Mouse (Mus musculus) heart, embryonic 14.5 days (tissue): ENCODE measurements around the gene Scn9a. TPM values are rescaled to one million over a fixed set of nuclear protein-coding genes. Genes with fewer than 3 reads are reported as not detected.

Experiments
- ATAC-seq: fragments of 200-750 bp; cut with Nextera tagmentation; 2 replicates; pipeline ENCODE4 v1.8.0; 2017; ENCODE audit warnings: low read depth, moderate TSS enrichment; ENCODE audit not compliant: insufficient number of reproducible peaks, insufficient read depth, low FRiP score
- H3K27ac ChIP-seq, 2 experiments: fragments of 200-500 bp in 1 of 2; fragments of 300-500 bp in 1 of 2; sonication (generic) in 1 of 2; replicated peaks in 1 of 2; 2 replicates each; pipeline ENCODE4 v1.5.1; 2012 to 2014; ENCODE audit warnings: low read depth in 2 of 2, low read length in 2 of 2, control low read depth in 1 of 2, mild to moderate bottlenecking in 1 of 2, mixed read lengths in 1 of 2; ENCODE audit not compliant: control insufficient read depth in 1 of 2, insufficient read depth in 1 of 2
- H3K27me3 ChIP-seq: fragments of 300-500 bp; sonication (generic); 2 replicates; pipeline ENCODE4 v1.6.1; 2014; ENCODE audit warnings: mild to moderate bottlenecking, low read length, control low read depth; ENCODE audit not compliant: control insufficient read depth, insufficient read depth
- H3K36me3 ChIP-seq: fragments of 300-500 bp; sonication (generic); 2 replicates; pipeline ENCODE4 v1.6.1; 2014; ENCODE audit warnings: mild to moderate bottlenecking, control low read depth, low read length, mixed read lengths; ENCODE audit not compliant: control insufficient read depth, insufficient read depth
- H3K4me1 ChIP-seq, 2 experiments: fragments of 200-500 bp in 1 of 2; fragments of 300-500 bp in 1 of 2; sonication (generic) in 1 of 2; 2 replicates each; pipeline ENCODE4 v1.6.1; 2012 to 2014; ENCODE audit warnings: low read length in 2 of 2, control low read depth in 1 of 2, mixed read lengths in 1 of 2; ENCODE audit not compliant: control insufficient read depth in 2 of 2, insufficient read depth in 2 of 2
- H3K4me2 ChIP-seq: fragments of 300-500 bp; sonication (generic); 2 replicates; pipeline ENCODE4 v1.6.1; 2014; ENCODE audit warnings: mild to moderate bottlenecking, low read length
- H3K4me3 ChIP-seq, 2 experiments: fragments of 200-500 bp in 1 of 2; fragments of 300-500 bp in 1 of 2; sonication (generic) in 1 of 2; 2 replicates each; pipeline ENCODE4 v1.5.1; 2012 to 2014; ENCODE audit warnings: low read length in 2 of 2, mild to moderate bottlenecking in 2 of 2, control low read depth in 1 of 2, low read depth in 1 of 2, moderate library complexity in 1 of 2; ENCODE audit not compliant: control insufficient read depth in 1 of 2, insufficient read depth in 1 of 2
- H3K9ac ChIP-seq: fragments of 300-500 bp; sonication (generic); 2 replicates; pipeline ENCODE4 v1.6.1; 2014; ENCODE audit warnings: mild to moderate bottlenecking, low read length
- H3K9me3 ChIP-seq: fragments of 300-500 bp; sonication (generic); 2 replicates; pipeline ENCODE4 v1.6.1; 2016; ENCODE audit warnings: low read length, control low read depth; ENCODE audit not compliant: control insufficient read depth
- WGBS: fragments of 180-500 bp; shearing (Covaris S2); extraction: QIAGEN DNeasy Blood & Tissue Kit; methylation state at CpG from one replicate; pipeline ENCODE4 v1.1.7; 2014; 5-methylcytosine and 5-hydroxymethylcytosine counted together
- polyA plus RNA-seq: library from polyadenylated mRNA; unstranded; fragments of >200 nt; fragmentation: Nextera tagmentation; extraction: Ambion mirVana; gene quantifications from 2 replicates; pipeline ENCODE4 v1.2.1, GENCODE M21; 2014

Scn9a gene
- polyA plus RNA-seq, 1 experiment from 2014 or later, result 0.11 TPM

DNA sequence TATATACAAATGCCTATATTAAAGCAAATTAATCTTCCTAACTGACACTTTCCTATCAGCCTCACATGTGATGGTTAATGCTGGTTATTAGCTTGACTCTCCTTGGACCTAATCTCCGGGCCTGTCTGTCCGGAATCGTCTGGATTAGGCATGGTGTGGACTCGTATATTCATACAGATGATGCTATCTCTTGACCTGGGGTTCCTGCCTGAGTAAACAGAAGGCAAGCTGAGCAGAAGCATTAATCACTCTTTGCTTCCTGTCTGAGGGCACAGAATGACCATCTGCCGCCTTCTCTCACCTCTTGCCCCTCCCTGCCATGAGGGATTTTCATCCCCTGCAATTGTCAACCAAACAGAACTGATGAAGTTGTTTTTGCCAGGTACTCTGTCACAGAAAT is 38.6 kb downstream of the Scn9a start:
- Histone ChIP-seq H3K36me3 (no peaks in the 10 kb centered on the region), H3K4me1 (no peaks in the 10 kb centered on the region), H3K9ac (no peak overlapping the region), H3K27me3 (no peaks in the 10 kb centered on the region), H3K9me3 (no peaks in the 10 kb centered on the region), H3K4me2 (no peak overlapping the region), H3K27ac (no peak overlapping the region), H3K4me3 (no peak overlapping the region)
- 63% methylated on average over 5 of the region's 5 CpGs for WGBS
- no peak for ATAC-seq

DNA sequence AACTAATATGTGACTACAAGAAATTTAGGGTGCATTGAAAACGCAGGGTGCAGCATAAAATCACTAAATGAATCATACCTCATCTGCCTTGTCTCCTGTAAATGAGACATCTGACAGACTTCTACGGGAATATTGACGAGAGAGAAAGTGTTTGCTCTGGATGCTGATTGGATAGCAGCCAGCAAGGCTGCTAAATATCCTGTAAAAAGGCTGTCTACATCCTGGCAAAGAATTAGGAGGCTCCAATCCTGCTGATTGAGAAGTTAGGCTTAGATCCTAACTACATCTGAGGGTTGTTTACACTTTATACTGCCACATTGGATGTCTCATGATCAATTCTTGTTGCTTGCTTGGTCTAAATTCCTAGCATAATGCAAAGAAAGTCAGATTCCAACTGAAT is 44.6 kb downstream of the Scn9a start:
- ATAC-seq, result no peak
- H3K4me2 ChIP-seq, result no peak overlapping the region
- no peaks in the 10 kb centered on the region for H3K9me3 ChIP-seq
- H3K9ac ChIP-seq, result no peak overlapping the region
- no peak overlapping the region for H3K4me3 ChIP-seq
- H3K27me3 ChIP-seq, result no peaks in the 10 kb centered on the region
- H3K4me1 ChIP-seq, result no peaks in the 10 kb centered on the region
- H3K36me3 ChIP-seq, result no peaks in the 10 kb centered on the region
- 75% methylated on average over 3 of the region's 3 CpGs for WGBS
- no peak overlapping the region for H3K27ac ChIP-seq

DNA sequence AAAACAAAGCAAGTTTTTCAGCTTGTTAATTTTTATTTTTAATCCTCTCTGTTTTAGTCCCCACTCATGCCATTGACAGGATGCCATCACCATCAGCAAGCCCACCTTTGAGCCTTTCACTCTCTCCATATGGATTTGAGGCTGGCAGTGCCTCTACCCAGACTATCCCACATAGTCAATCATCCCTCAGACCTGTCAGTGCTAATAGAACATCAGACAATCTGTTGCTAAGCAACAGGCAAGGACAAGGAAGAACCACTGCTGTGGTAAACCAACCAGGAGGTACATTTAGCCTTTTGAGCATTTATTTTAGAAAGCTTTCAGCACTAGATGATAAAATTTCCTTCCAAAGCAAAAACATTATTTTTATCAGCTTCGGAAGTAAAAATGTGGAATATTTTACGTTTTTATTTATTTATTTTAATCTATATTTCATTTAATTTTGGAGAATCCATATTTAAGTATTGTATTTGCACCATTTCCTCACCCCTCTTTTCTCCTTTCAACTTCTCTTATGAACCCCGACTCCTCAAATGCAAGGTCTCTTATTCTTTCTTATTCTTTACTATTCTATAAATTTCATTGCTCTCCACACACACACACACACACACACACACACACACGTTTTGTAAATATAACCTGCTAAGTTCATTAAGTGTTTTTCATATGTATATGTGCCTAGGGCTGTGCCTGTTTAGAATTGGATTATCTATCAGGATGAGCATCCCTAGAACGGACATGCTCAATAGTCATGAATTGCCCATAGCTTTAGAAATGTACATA is 54.5 kb downstream of the Scn9a start:
- H3K4me3 ChIP-seq, result no peak overlapping the region
- ATAC-seq, result no peak
- H3K27ac ChIP-seq, result no peak overlapping the region
- H3K36me3 ChIP-seq, result no peaks in the 10 kb centered on the region
- no peaks in the 10 kb centered on the region for H3K9me3 ChIP-seq
- H3K4me1 ChIP-seq, result no peaks in the 10 kb centered on the region
- H3K4me2 ChIP-seq, result no peak overlapping the region
- H3K9ac ChIP-seq, result no peak overlapping the region
- no peaks in the 10 kb centered on the region for H3K27me3 ChIP-seq
- WGBS, result 63% methylated on average over 5 of the region's 5 CpGs

DNA sequence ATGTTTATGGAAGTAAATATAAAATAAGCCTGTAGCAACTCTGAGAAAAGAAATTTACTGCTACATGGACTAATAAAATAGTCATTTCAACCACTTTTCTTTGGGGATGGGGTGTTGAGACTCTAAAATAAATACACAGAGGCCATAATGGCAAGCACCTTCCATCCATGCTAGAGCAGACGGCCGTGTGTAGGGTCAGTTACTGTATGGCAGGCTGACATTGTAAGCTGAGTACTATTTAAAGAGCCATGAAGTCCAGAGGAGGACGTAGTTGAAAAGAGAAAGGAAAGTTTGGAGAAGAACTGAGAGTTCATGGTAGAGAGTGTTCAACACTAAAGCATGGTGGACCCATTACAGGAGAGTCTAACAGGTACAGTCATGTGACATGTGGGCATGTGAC is 86.5 kb downstream of the Scn9a start:
- Histone ChIP-seq H3K9ac (no peak overlapping the region), H3K36me3 (no peaks in the 10 kb centered on the region), H3K4me3 (no peak overlapping the region), H3K27ac (no peak overlapping the region), H3K4me1 (no peaks in the 10 kb centered on the region), H3K4me2 (no peak overlapping the region), H3K27me3 (no peaks in the 10 kb centered on the region), H3K9me3 (no peaks in the 10 kb centered on the region)
- ATAC-seq, result no peak
- WGBS, result 75% methylated on average over 3 of the region's 3 CpGs

DNA sequence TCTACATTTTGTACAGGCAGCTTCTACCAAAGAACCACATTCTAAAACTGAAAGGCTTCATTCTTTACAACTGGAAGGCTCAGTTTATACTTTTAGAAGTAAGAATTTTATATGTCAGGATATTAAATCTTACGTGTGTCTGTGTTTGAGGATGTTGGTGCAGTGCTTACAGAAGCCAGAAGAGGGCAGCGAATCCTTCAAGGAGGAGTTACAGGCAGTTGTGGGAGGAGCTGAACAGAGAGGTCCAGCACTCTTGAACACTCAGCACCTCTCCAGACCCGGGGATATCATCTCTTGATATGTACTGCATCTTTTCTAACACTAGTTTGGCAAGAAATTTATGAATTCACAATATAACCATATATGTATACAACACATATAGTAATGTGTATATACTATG is 114.8 kb downstream of the Scn9a start:
- no peaks in the 10 kb centered on the region for H3K4me1 ChIP-seq
- no peak overlapping the region for H3K4me3 ChIP-seq
- no peak for ATAC-seq
- 67% methylated on average over 3 of the region's 3 CpGs for WGBS
- H3K9me3 ChIP-seq, result no peaks in the 10 kb centered on the region
- H3K27me3 ChIP-seq, result no peaks in the 10 kb centered on the region
- H3K9ac ChIP-seq, result no peak overlapping the region
- no peaks in the 10 kb centered on the region for H3K36me3 ChIP-seq
- no peak overlapping the region for H3K27ac ChIP-seq
- no peak overlapping the region for H3K4me2 ChIP-seq

DNA sequence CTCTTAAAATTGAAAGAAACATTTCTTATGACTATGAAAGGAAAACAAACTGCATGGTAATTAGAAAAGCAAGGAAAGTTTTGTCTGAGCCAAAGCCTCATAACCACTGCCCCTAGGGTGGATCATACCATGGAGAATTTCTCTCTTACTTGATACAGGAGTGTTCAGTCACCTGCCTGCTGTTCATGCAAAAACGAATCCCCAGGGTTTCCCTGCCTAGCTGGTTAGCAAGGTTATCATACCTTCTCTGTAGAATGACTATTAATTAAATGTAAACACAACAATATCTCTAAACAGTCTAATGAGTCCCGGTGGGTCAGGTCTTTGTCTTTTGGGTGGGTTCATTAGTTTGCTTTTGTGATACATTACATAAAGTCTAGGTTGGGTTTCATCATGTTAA is 123.3 kb downstream of the Scn9a start:
- WGBS, result 54% methylated on average over 2 of the region's 2 CpGs

DNA sequence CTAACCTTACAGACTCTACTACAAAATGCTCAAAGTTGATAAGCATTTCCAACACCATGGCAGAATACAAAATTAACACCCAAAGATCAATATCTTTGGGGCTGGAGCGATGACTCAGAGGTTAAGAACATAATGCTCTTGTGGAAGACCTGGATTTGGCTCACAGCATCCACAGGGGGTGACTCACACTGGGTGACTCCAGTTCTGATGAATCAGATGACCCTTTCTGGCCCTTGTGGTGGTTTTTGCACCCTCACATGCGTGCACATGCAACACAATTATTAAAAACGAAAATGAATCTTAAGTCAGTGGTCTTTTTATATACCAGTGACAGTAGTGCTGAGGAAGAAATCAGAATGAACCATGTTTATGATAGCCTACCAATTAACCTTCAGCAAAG is 126.7 kb downstream of the Scn9a start:
- Histone ChIP-seq H3K4me1 (no peaks in the 10 kb centered on the region), H3K9me3 (no peaks in the 10 kb centered on the region), H3K27ac (no peak overlapping the region), H3K27me3 (no peaks in the 10 kb centered on the region), H3K36me3 (no peaks in the 10 kb centered on the region), H3K4me2 (no peak overlapping the region), H3K9ac (no peak overlapping the region), H3K4me3 (no peak overlapping the region)
- WGBS, result 70% methylated on average over 3 of the region's 3 CpGs
- no peak for ATAC-seq

More for the DNA sequence above, 123.3 kb downstream of the Scn9a start:
- H3K36me3 ChIP-seq, result no peaks in the 10 kb centered on the region
- no peaks in the 10 kb centered on the region for H3K4me1 ChIP-seq
- no peak overlapping the region for H3K27ac ChIP-seq
- H3K4me2 ChIP-seq, result no peak overlapping the region
- H3K4me3 ChIP-seq, result no peak overlapping the region
- H3K27me3 ChIP-seq, result no peaks in the 10 kb centered on the region
- no peak overlapping the region for H3K9ac ChIP-seq
- no peak for ATAC-seq
- no peaks in the 10 kb centered on the region for H3K9me3 ChIP-seq

DNA sequence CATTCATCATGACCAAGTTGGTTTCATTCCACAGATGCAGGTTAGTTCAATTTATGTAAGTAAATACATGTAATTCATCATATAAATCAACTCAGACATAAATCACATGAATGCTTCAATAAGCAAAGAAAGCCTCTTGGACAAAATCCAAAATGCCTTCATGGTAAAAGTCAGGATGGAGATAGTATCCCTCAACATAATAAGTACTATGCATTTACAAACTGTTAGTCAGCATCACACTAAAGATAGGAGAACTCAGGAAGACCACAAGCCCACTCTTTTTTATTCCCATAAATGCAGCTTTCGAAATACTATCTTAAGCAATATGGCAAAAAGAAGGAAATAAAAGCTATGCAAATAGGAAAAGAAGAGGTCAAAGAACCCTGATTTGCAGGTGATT is 127.1 kb downstream of the Scn9a start:
- H3K4me3 ChIP-seq, result no peak overlapping the region
- H3K9ac ChIP-seq, result no peak overlapping the region
- no peaks in the 10 kb centered on the region for H3K4me1 ChIP-seq
- ATAC-seq, result no peak
- H3K27ac ChIP-seq, result no peak overlapping the region
- 56% methylated on average over 1 of the region's 1 CpGs for whole genome bisulfite sequencing
- no peaks in the 10 kb centered on the region for H3K36me3 ChIP-seq
- no peaks in the 10 kb centered on the region for H3K27me3 ChIP-seq
- no peak overlapping the region for H3K4me2 ChIP-seq
- no peaks in the 10 kb centered on the region for H3K9me3 ChIP-seq
